Comparison of ENCODE assay signal across 3 mouse cellular contexts in the genomic region with DNA sequence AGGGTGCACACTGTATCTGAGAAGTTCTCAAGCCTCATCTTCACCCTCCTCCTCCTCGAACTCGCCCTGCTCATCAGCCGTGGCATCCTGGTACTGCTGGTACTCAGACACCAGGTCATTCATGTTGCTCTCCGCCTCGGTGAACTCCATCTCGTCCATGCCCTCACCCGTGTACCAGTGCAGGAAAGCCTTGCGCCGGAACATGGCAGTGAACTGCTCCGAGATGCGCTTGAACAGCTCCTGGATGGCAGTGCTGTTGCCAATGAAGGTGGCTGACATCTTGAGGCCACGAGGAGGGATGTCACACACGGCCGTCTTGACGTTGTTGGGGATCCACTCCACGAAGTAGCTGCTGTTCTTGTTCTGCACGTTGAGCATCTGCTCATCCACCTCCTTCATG. TPM values are rescaled to one million over a fixed set of nuclear protein-coding genes. Genes with fewer than 3 reads are reported as not detected.
"Had no signal": no experiment of that assay in that cellular context is flagged by ENCODE, and none has a peak within 500 bp of the region (broad histone marks: within the 10 kb centered on the region; RNA-seq: fewer than 3 reads in every experiment).

No protein-coding gene starts in this region.

RNA-seq across cellular contexts. Expression of a gene that starts 55.8 kb away (rescaled TPM):
- total RNA-seq: liver, adult 2 months; megakaryocyte progenitor cell, adult 5-6 weeks; megakaryocyte-erythroid progenitor cell, adult 5-6 weeks had no signal
